Mouse (Mus musculus): ENCODE measurements around the gene Skint2.

Gene Skint2

GRCm38 (mm10) chr4:112556894-112557293 lies at the start of gene Skint2:
TSS of gene Skint2 (plus strand) at chr4:112557194.
- DNase-seq: no peak
